Mouse (Mus musculus): ENCODE measurements around the gene Them5. TPM values are rescaled to one million over a fixed set of nuclear protein-coding genes. Genes with fewer than 3 reads are reported as not detected.

Them5 gene
- polyA plus RNA-seq, 1 experiment, result not detected

- Histone ChIP-seq H3K27ac (ENCODE audit: insufficient read depth, low read depth, low read length) (no peak overlapping the region), H3K4me1 (ENCODE audit: control insufficient read depth, insufficient read depth, low read length) (no peaks in the 10 kb centered on the region), H3K4me3 (ENCODE audit: insufficient read depth, low read depth, low read length) (no peak overlapping the region)
- WGBS, result 89% methylated on average over 3 of the region's 3 CpGs
- TF ChIP-seq POLR2A (IDR thresholded peaks at IDR 0.05; ENCODE audit: insufficient read depth, low read depth, low read length) (no peak), CTCF (IDR thresholded peaks at IDR 0.05; ENCODE audit: insufficient read depth, low read depth, low read length) (no peak)
These were observed 3.4 kb upstream of the Them5 start for GRCm38 (mm10) chr3:94338522-94338921.

- TF ChIP-seq CTCF (IDR thresholded peaks at IDR 0.05; ENCODE audit: insufficient read depth, low read depth, low read length) (no peak), POLR2A (IDR thresholded peaks at IDR 0.05; ENCODE audit: insufficient read depth, low read depth, low read length) (no peak)
- Histone ChIP-seq H3K27ac (ENCODE audit: insufficient read depth, low read depth, low read length) (no peak overlapping the region), H3K4me1 (ENCODE audit: control insufficient read depth, insufficient read depth, low read length) (no peaks in the 10 kb centered on the region), H3K4me3 (ENCODE audit: insufficient read depth, low read depth, low read length) (no peak overlapping the region)
- 86% methylated on average over 1 of the region's 1 CpGs for WGBS
These were observed 653 bp downstream of the Them5 start for GRCm38 (mm10) chr3:94342552-94342951.

- no peak for TF ChIP-seq CTCF (IDR thresholded peaks at IDR 0.05; ENCODE audit: insufficient read depth, low read depth, low read length)
- no peak for TF ChIP-seq POLR2A (IDR thresholded peaks at IDR 0.05; ENCODE audit: insufficient read depth, low read depth, low read length)
- Histone ChIP-seq H3K27ac (ENCODE audit: insufficient read depth, low read depth, low read length) (no peak overlapping the region), H3K4me3 (ENCODE audit: insufficient read depth, low read depth, low read length) (no peak overlapping the region), H3K4me1 (ENCODE audit: control insufficient read depth, insufficient read depth, low read length) (no peaks in the 10 kb centered on the region)
- WGBS, result 97% methylated on average over 2 of the region's 2 CpGs
These were observed 2.3 kb downstream of the Them5 start for GRCm38 (mm10) chr3:94344182-94344581.

GRCm38 (mm10) chr3:94344897-94345296 lies 3.0 kb downstream of the Them5 start:
- TF ChIP-seq CTCF (IDR thresholded peaks at IDR 0.05; ENCODE audit: insufficient read depth, low read depth, low read length) (no peak), POLR2A (IDR thresholded peaks at IDR 0.05; ENCODE audit: insufficient read depth, low read depth, low read length) (no peak)
- Histone ChIP-seq H3K4me1 (ENCODE audit: control insufficient read depth, insufficient read depth, low read length) (no peaks in the 10 kb centered on the region), H3K4me3 (ENCODE audit: insufficient read depth, low read depth, low read length) (no peak overlapping the region), H3K27ac (ENCODE audit: insufficient read depth, low read depth, low read length) (no peak overlapping the region)
- WGBS, result 79% methylated on average over 3 of the region's 3 CpGs

GRCm38 (mm10) chr3:94348146-94348545 lies 6.2 kb downstream of the Them5 start:
- Histone ChIP-seq H3K27ac (ENCODE audit: insufficient read depth, low read depth, low read length) (no peak overlapping the region), H3K4me3 (ENCODE audit: insufficient read depth, low read depth, low read length) (no peak overlapping the region), H3K4me1 (ENCODE audit: control insufficient read depth, insufficient read depth, low read length) (no peaks in the 10 kb centered on the region)
- TF ChIP-seq POLR2A (IDR thresholded peaks at IDR 0.05; ENCODE audit: insufficient read depth, low read depth, low read length), result no peak
- no peak for TF ChIP-seq CTCF (IDR thresholded peaks at IDR 0.05; ENCODE audit: insufficient read depth, low read depth, low read length)
- 90% methylated on average over 2 of the region's 2 CpGs for WGBS

DNA sequence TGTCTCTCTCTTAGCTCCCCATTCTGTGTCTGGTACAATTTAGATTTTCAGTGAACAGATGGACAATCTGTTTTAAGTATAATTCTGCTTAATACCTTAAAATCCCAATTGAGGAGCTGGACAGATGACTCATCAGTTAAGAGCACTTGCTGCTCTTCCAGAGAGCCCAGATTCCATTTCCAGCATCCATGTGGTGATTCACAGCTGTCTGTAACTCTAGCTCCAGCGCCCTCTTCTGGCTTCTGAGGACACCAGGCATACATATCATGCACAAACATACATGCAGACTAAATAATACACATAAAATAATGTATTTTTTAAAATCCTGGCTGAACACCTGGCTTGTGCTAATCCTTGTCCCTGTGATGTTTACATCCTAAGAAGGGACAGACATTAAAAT lies 18.9 kb downstream of the Them5 start:
- 3% methylated on average over 1 of the region's 1 CpGs for WGBS
- H3K27ac ChIP-seq (ENCODE audit: insufficient read depth, low read depth, low read length), result no peak overlapping the region
- TF ChIP-seq POLR2A (IDR thresholded peaks at IDR 0.05; ENCODE audit: insufficient read depth, low read depth, low read length) (no peak), CTCF (IDR thresholded peaks at IDR 0.05; ENCODE audit: insufficient read depth, low read depth, low read length) (no peak)
- peaks cover 17% of the 10 kb centered on the region for H3K4me1 ChIP-seq (ENCODE audit: control insufficient read depth, insufficient read depth, low read length)
- H3K4me3 ChIP-seq (ENCODE audit: insufficient read depth, low read depth, low read length), result no peak overlapping the region

- 72% methylated on average over 7 of the region's 7 CpGs for WGBS
- Histone ChIP-seq H3K4me1 (ENCODE audit: control insufficient read depth, insufficient read depth, low read length) (peaks cover 17% of the 10 kb centered on the region), H3K4me3 (ENCODE audit: insufficient read depth, low read depth, low read length) (peak within 1 kb of the TSS; percentile 57), H3K27ac (ENCODE audit: insufficient read depth, low read depth, low read length) (no peak within 1 kb of the TSS)
- no peak for TF ChIP-seq POLR2A (IDR thresholded peaks at IDR 0.05; ENCODE audit: insufficient read depth, low read depth, low read length)
These were observed 20.2 kb downstream of the Them5 start, which contains the start of gene C2cd4d for GRCm38 (mm10) chr3:94362138-94362537. TSS of gene C2cd4d (plus strand) at chr3:94362438.

GRCm38 (mm10) chr3:94363291-94364153 lies 21.6 kb downstream of the Them5 start:
- WGBS, result 9% methylated on average over 97 of the region's 97 CpGs
- Histone ChIP-seq H3K27ac (ENCODE audit: insufficient read depth, low read depth, low read length) (no peak overlapping the region), H3K4me3 (ENCODE audit: insufficient read depth, low read depth, low read length) (peak overlapping the region; percentile 57), H3K4me1 (ENCODE audit: control insufficient read depth, insufficient read depth, low read length) (peaks cover 17% of the 10 kb centered on the region)
- TF ChIP-seq POLR2A (IDR thresholded peaks at IDR 0.05; ENCODE audit: insufficient read depth, low read depth, low read length) (no peak), CTCF (IDR thresholded peaks at IDR 0.05; ENCODE audit: insufficient read depth, low read depth, low read length) (no peak)

- TF ChIP-seq POLR2A (IDR thresholded peaks at IDR 0.05; ENCODE audit: insufficient read depth, low read depth, low read length) (no peak), CTCF (IDR thresholded peaks at IDR 0.05; ENCODE audit: insufficient read depth, low read depth, low read length) (no peak)
- WGBS, result 9% methylated on average over 23 of the region's 23 CpGs
- peak overlapping the region; percentile 57 for H3K4me3 ChIP-seq (ENCODE audit: insufficient read depth, low read depth, low read length)
- H3K4me1 ChIP-seq (ENCODE audit: control insufficient read depth, insufficient read depth, low read length), result peaks cover 17% of the 10 kb centered on the region
- H3K27ac ChIP-seq (ENCODE audit: insufficient read depth, low read depth, low read length), result no peak overlapping the region
These were observed 22.2 kb downstream of the Them5 start for GRCm38 (mm10) chr3:94364154-94364526.
